Mouse (Mus musculus): ENCODE data around the gene Lrrk1. TPM values are rescaled to one million over a fixed set of nuclear protein-coding genes. Genes with fewer than 3 reads are reported as not detected.
A peak's percentile ranks its signal among the peaks of the same experiment; 100 is the strongest.

Gene Lrrk1
- polyA plus RNA-seq, 1 experiment = 41.8 TPM

DNA sequence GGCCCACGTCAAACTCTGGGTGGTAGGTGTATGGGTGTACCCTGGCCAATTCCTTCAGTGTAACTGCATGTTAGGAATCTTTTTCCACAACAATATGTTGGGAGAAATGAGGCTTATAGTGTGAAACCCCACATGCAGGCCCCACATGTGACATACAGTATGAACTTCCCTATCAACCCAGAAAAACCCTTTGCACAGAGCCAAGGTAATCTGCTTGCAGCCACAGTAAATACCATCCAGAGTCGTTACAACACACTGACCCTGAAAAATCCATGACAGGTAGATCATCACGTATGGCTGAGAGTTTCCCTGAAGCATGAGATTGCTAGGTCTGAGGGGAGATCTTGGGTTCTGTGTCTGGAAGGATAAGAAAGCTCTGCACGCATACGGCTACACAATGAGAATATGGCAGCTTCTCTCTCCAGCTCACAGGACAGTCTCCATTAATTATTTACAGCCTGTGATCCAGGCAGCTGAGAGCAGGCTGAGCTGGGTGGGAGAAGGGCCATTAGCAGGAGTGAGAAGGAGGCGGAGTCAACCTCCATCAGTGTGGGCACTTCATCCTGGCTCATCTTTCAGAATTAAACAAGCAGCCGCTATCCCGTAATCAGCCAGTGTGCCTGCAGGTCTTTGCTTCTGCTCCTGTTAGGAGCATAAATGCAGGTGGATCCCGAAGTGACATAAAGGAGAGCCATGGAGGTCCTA is 41.0 kb downstream of the Lrrk1 start:
- Histone ChIP-seq H3K79me2 (ENCODE audit: control insufficient read depth, insufficient read depth) (peaks cover 96% of the 10 kb centered on the region), H3K4me3 (ENCODE audit: insufficient read depth, poor library complexity, severe bottlenecking) (no peak overlapping the region), H3ac (ENCODE audit: control insufficient read depth, insufficient read length, low read depth) (no peak overlapping the region), H3K27me3 (ENCODE audit: control insufficient read depth, insufficient read depth, insufficient read length) (no peaks in the 10 kb centered on the region), H3K79me3 (ENCODE audit: low read depth) (peaks cover 40% of the 10 kb centered on the region), H3K36me3 (ENCODE audit: control insufficient read depth, insufficient read depth) (peaks cover 17% of the 10 kb centered on the region)
- TF ChIP-seq MYOG (IDR thresholded peaks at IDR 0.05; ENCODE audit: control insufficient read depth, extremely low read depth, insufficient read length) = no peak
- TF ChIP-seq FOSL1 (IDR thresholded peaks at IDR 0.05; ENCODE audit: insufficient read depth, low read length, poor library complexity, severe bottlenecking) = no peak
- no peak for TF ChIP-seq MAX (IDR thresholded peaks at IDR 0.05)
- no peak for TF ChIP-seq MYOD1 (IDR thresholded peaks at IDR 0.05; ENCODE audit: control insufficient read depth, insufficient read length, low read depth)
- no peak for TF ChIP-seq USF1 (IDR thresholded peaks at IDR 0.05; ENCODE audit: low read depth)
- no peak for TF ChIP-seq CTCF (IDR thresholded peaks at IDR 0.05; ENCODE audit: control insufficient read depth, insufficient read depth, insufficient read length)
- no peak for TF ChIP-seq CEBPB (IDR thresholded peaks at IDR 0.05; ENCODE audit: low read depth)

DNA sequence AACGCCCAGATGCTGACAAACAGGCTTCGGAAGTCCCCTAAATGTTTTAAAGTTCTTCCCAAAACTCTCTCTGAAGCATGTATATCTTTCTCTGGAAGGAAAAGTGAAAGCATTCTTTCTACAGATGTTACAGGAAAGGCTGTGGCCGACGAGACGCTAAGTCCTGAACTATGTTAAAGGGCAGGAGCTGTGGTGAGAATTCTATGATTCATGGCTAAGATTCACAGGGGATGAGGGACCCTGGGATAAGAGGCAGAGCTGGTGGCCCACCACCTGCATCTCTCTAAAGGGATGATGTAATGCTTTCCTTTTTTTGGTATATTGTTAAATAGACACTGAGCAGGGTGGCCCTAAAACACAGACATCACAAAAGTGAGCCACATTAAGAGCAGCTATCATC is 44.8 kb downstream of the Lrrk1 start:
- peaks cover 15% of the 10 kb centered on the region for H3K36me3 ChIP-seq (ENCODE audit: control insufficient read depth, insufficient read depth)
- no peak overlapping the region for H3K4me3 ChIP-seq (ENCODE audit: insufficient read depth, poor library complexity, severe bottlenecking)
- H3K27me3 ChIP-seq (ENCODE audit: control insufficient read depth, insufficient read depth, insufficient read length) = no peaks in the 10 kb centered on the region
- TF ChIP-seq CEBPB (IDR thresholded peaks at IDR 0.05; ENCODE audit: low read depth) (peak; percentile 15), MYOG (IDR thresholded peaks at IDR 0.05; ENCODE audit: control insufficient read depth, extremely low read depth, insufficient read length) (no peak), USF1 (IDR thresholded peaks at IDR 0.05; ENCODE audit: low read depth) (no peak), FOSL1 (IDR thresholded peaks at IDR 0.05; ENCODE audit: insufficient read depth, low read length, poor library complexity, severe bottlenecking) (no peak), CTCF (IDR thresholded peaks at IDR 0.05; ENCODE audit: control insufficient read depth, insufficient read depth, insufficient read length) (no peak), MYOD1 (IDR thresholded peaks at IDR 0.05; ENCODE audit: control insufficient read depth, insufficient read length, low read depth) (no peak), MAX (IDR thresholded peaks at IDR 0.05) (no peak)
- no peak overlapping the region for H3ac ChIP-seq (ENCODE audit: control insufficient read depth, insufficient read length, low read depth)
- peaks cover 73% of the 10 kb centered on the region for H3K79me2 ChIP-seq (ENCODE audit: control insufficient read depth, insufficient read depth)
- H3K79me3 ChIP-seq (ENCODE audit: low read depth) = peaks cover 16% of the 10 kb centered on the region

DNA sequence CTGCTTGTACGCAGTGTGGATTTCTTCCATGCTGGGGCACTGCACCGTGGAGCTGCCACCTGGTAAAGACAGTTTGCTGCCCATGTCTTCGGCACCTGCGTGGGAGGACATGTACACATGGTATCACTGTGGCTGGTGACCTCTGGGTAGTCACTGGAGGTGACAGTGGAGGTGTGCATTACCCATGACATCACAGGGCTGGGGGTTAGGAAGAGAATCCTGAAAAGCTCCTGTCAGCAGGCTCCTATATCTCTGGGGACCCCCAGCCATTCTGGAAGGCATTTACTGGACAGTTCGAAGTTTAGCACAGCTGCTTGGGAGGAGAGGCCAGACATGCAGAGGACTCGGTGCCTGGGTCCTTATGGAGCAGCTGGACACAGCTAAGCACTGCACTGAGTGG is 45.3 kb downstream of the Lrrk1 start:
- TF ChIP-seq USF1 (IDR thresholded peaks at IDR 0.05; ENCODE audit: low read depth) = no peak
- peaks cover 71% of the 10 kb centered on the region for H3K79me2 ChIP-seq (ENCODE audit: control insufficient read depth, insufficient read depth)
- no peaks in the 10 kb centered on the region for H3K27me3 ChIP-seq (ENCODE audit: control insufficient read depth, insufficient read depth, insufficient read length)
- H3K79me3 ChIP-seq (ENCODE audit: low read depth) = peaks cover 16% of the 10 kb centered on the region
- peaks cover 14% of the 10 kb centered on the region for H3K36me3 ChIP-seq (ENCODE audit: control insufficient read depth, insufficient read depth)
- peak overlapping the region; percentile 19 for H3ac ChIP-seq (ENCODE audit: control insufficient read depth, insufficient read length, low read depth)
- no peak overlapping the region for H3K4me3 ChIP-seq (ENCODE audit: insufficient read depth, poor library complexity, severe bottlenecking)

DNA sequence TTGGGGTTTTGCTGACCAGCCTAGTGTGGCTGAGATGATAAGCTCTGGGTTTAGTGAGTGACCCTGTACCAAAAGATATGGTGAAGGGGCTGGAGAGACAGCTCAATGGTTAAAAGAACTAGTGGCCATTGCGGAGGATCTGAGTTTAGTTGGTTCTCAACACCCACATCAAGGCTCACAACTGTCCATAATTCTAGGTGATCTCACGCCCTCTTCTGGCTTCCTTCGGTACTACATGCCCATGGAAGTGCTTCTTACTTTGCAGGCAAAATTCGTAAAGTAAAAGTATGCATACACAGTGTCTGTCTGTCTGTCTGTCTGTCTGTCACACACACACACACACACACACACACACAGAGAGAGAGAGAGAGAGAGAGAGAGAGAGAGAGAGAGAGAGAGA is 45.8 kb downstream of the Lrrk1 start:
- Histone ChIP-seq H3K36me3 (ENCODE audit: control insufficient read depth, insufficient read depth) (peaks cover 12% of the 10 kb centered on the region), H3K27me3 (ENCODE audit: control insufficient read depth, insufficient read depth, insufficient read length) (no peaks in the 10 kb centered on the region), H3K79me2 (ENCODE audit: control insufficient read depth, insufficient read depth) (peaks cover 66% of the 10 kb centered on the region), H3K4me3 (ENCODE audit: insufficient read depth, poor library complexity, severe bottlenecking) (no peak overlapping the region), H3K79me3 (ENCODE audit: low read depth) (peaks cover 15% of the 10 kb centered on the region), H3ac (ENCODE audit: control insufficient read depth, insufficient read length, low read depth) (no peak overlapping the region)
- TF ChIP-seq CEBPB (IDR thresholded peaks at IDR 0.05; ENCODE audit: low read depth) = no peak
- TF ChIP-seq USF1 (IDR thresholded peaks at IDR 0.05; ENCODE audit: low read depth) = no peak
- no peak for TF ChIP-seq MAX (IDR thresholded peaks at IDR 0.05)
- TF ChIP-seq CTCF (IDR thresholded peaks at IDR 0.05; ENCODE audit: control insufficient read depth, insufficient read depth, insufficient read length) = peak; percentile 19
- no peak for TF ChIP-seq MYOD1 (IDR thresholded peaks at IDR 0.05; ENCODE audit: control insufficient read depth, insufficient read length, low read depth)
- TF ChIP-seq FOSL1 (IDR thresholded peaks at IDR 0.05; ENCODE audit: insufficient read depth, low read length, poor library complexity, severe bottlenecking) = no peak
- no peak for TF ChIP-seq MYOG (IDR thresholded peaks at IDR 0.05; ENCODE audit: control insufficient read depth, extremely low read depth, insufficient read length)

DNA sequence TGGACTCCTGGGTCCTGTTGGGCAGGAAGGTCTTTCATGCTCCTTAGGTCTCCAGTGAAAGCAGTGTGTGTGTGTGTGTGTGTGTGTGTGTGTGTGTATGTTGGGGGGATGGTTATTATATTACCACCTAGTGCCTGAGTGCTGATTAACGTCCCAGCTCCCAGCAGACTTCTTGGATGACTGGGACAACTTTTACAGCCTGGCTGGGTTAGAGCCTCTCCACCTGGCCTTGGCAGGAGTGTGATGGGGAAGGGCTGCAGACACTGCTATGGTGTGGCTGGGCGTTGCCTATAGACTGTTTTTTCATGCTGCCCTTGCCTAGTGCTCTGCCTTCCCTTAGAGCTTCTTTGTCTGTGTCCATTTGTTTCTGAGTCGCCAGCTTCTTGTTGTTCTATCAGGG is 48.1 kb downstream of the Lrrk1 start:
- H3K27me3 ChIP-seq (ENCODE audit: control insufficient read depth, insufficient read depth, insufficient read length) = no peaks in the 10 kb centered on the region
- H3K36me3 ChIP-seq (ENCODE audit: control insufficient read depth, insufficient read depth) = peaks cover 24% of the 10 kb centered on the region
- no peak overlapping the region for H3K4me3 ChIP-seq (ENCODE audit: insufficient read depth, poor library complexity, severe bottlenecking)
- H3K79me2 ChIP-seq (ENCODE audit: control insufficient read depth, insufficient read depth) = peaks cover 52% of the 10 kb centered on the region
- H3ac ChIP-seq (ENCODE audit: control insufficient read depth, insufficient read length, low read depth) = peak overlapping the region; percentile 14
- TF ChIP-seq MYOG (IDR thresholded peaks at IDR 0.05; ENCODE audit: control insufficient read depth, extremely low read depth, insufficient read length) (no peak), USF1 (IDR thresholded peaks at IDR 0.05; ENCODE audit: low read depth) (no peak)
- peaks cover 2% of the 10 kb centered on the region for H3K79me3 ChIP-seq (ENCODE audit: low read depth)

DNA sequence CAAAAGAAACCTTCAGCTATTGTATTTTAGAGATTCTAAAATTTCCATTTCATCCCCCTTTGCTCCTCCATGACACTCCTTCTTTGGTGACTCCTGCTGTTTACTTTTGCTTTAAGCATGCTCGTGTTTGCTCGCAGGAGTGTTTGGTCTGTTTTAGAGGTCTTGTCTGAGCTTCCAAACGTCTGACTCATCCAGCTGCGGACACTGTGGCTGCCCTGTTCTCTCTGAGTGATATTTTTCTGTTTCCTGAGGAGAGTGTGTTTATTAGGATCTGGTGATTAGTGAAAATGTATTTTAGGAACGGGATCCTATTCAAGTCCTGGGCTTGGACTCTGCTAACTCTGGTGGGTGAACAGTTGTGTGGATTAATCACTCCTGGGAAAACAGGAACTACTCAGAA is 48.5 kb downstream of the Lrrk1 start:
- Histone ChIP-seq H3ac (ENCODE audit: control insufficient read depth, insufficient read length, low read depth) (no peak overlapping the region), H3K27me3 (ENCODE audit: control insufficient read depth, insufficient read depth, insufficient read length) (no peaks in the 10 kb centered on the region), H3K36me3 (ENCODE audit: control insufficient read depth, insufficient read depth) (peaks cover 28% of the 10 kb centered on the region), H3K79me2 (ENCODE audit: control insufficient read depth, insufficient read depth) (peaks cover 48% of the 10 kb centered on the region), H3K79me3 (ENCODE audit: low read depth) (peaks cover 4% of the 10 kb centered on the region), H3K4me3 (ENCODE audit: insufficient read depth, poor library complexity, severe bottlenecking) (no peak overlapping the region)
- TF ChIP-seq MYOD1 (IDR thresholded peaks at IDR 0.05; ENCODE audit: control insufficient read depth, insufficient read length, low read depth) = peak; percentile 35
- peak; percentile 22 for TF ChIP-seq FOSL1 (IDR thresholded peaks at IDR 0.05; ENCODE audit: insufficient read depth, low read length, poor library complexity, severe bottlenecking)
- TF ChIP-seq CTCF (IDR thresholded peaks at IDR 0.05; ENCODE audit: control insufficient read depth, insufficient read depth, insufficient read length) = no peak
- no peak for TF ChIP-seq CEBPB (IDR thresholded peaks at IDR 0.05; ENCODE audit: low read depth)
- TF ChIP-seq MAX (IDR thresholded peaks at IDR 0.05) = peak; percentile 71
- TF ChIP-seq MYOG (IDR thresholded peaks at IDR 0.05; ENCODE audit: control insufficient read depth, extremely low read depth, insufficient read length) = no peak
- no peak for TF ChIP-seq USF1 (IDR thresholded peaks at IDR 0.05; ENCODE audit: low read depth)

Data from C2C12 (cell line).